Mouse (Mus musculus): ENCODE measurements around the gene Runx1.

Runx1 gene

GRCm38 (mm10) chr16:92826683-92827082 lies 734 bp upstream of the Runx1 start:
- no peak for DNase-seq (ENCODE audit: low read depth, low spot score)

GRCm38 (mm10) chr16:92825204-92825843 lies 625 bp downstream of the Runx1 start:
- peak; percentile 77 for DNase-seq (ENCODE audit: low read depth, low spot score)

- peak; percentile 58 for DNase-seq (ENCODE audit: low read depth, low spot score)
These were observed 1.2 kb downstream of the Runx1 start for GRCm38 (mm10) chr16:92824723-92825203.

- peak; percentile 47 for DNase-seq (ENCODE audit: low read depth, low spot score)
These were observed 1.8 kb downstream of the Runx1 start for GRCm38 (mm10) chr16:92824003-92824722.

- peak; percentile 49 for DNase-seq (ENCODE audit: low read depth, low spot score)
These were observed 2.5 kb downstream of the Runx1 start for GRCm38 (mm10) chr16:92823381-92823862.

GRCm38 (mm10) chr16:92822676-92823075 lies 3.3 kb downstream of the Runx1 start:
- DNase-seq (ENCODE audit: low read depth, low spot score) = peak; percentile 30

- peak; percentile 77 for DNase-seq (ENCODE audit: low read depth, low spot score)
These were observed 3.9 kb downstream of the Runx1 start for GRCm38 (mm10) chr16:92821938-92822629.

- DNase-seq (ENCODE audit: low read depth, low spot score) = no peak
These were observed 4.4 kb downstream of the Runx1 start for GRCm38 (mm10) chr16:92821596-92821937.

GRCm38 (mm10) chr16:92820451-92820850 lies 5.5 kb downstream of the Runx1 start:
- peak; percentile 78 for DNase-seq (ENCODE audit: low read depth, low spot score)

- peak; percentile 86 for DNase-seq (ENCODE audit: low read depth, low spot score)
These were observed 7.3 kb downstream of the Runx1 start for GRCm38 (mm10) chr16:92818480-92819269.

GRCm38 (mm10) chr16:92816092-92816491 lies 9.9 kb downstream of the Runx1 start:
- no peak for DNase-seq (ENCODE audit: low read depth, low spot score)

GRCm38 (mm10) chr16:92815195-92815527 lies 10.8 kb downstream of the Runx1 start:
- peak; percentile 51 for DNase-seq (ENCODE audit: low read depth, low spot score)

- DNase-seq (ENCODE audit: low read depth, low spot score) = peak; percentile 63
These were observed 11.4 kb downstream of the Runx1 start for GRCm38 (mm10) chr16:92814366-92815194.

GRCm38 (mm10) chr16:92812405-92812804 lies 13.5 kb downstream of the Runx1 start:
- no peak for DNase-seq (ENCODE audit: low read depth, low spot score)

- DNase-seq (ENCODE audit: low read depth, low spot score) = peak; percentile 56
These were observed 15.2 kb downstream of the Runx1 start for GRCm38 (mm10) chr16:92810568-92811240.

GRCm38 (mm10) chr16:92807772-92808171 lies 18.2 kb downstream of the Runx1 start:
- no peak for DNase-seq (ENCODE audit: low read depth, low spot score)

GRCm38 (mm10) chr16:92803076-92803580 lies 22.8 kb downstream of the Runx1 start:
- DNase-seq (ENCODE audit: low read depth, low spot score) = peak; percentile 57

GRCm38 (mm10) chr16:92801567-92801966 lies 24.4 kb downstream of the Runx1 start:
- DNase-seq (ENCODE audit: low read depth, low spot score) = peak; percentile 90

GRCm38 (mm10) chr16:92800845-92801244 lies 25.1 kb downstream of the Runx1 start:
- DNase-seq (ENCODE audit: low read depth, low spot score) = no peak

GRCm38 (mm10) chr16:92799940-92800339 lies 26.0 kb downstream of the Runx1 start:
- peak; percentile 60 for DNase-seq (ENCODE audit: low read depth, low spot score)

Data from CD4-positive, CD25-positive, alpha-beta regulatory T cell, adult 2 months (primary cell).